Mouse (Mus musculus): ENCODE measurements around the gene Etv5.

Etv5 gene

GRCm38 (mm10) chr16:22439499-22440177 is at the start of gene Etv5:
TSS of gene Etv5 (minus strand) at chr16:22439719.
- DNase-seq (ENCODE audit: low spot score), result peak; percentile 99

- DNase-seq (ENCODE audit: low spot score), result no peak
Observed at GRCm38 (mm10) chr16:22483900-22484299, 44.4 kb upstream of the Etv5 start.

GRCm38 (mm10) chr16:22479322-22479721 is 39.8 kb upstream of the Etv5 start:
- no peak for DNase-seq (ENCODE audit: low spot score)

- no peak for DNase-seq (ENCODE audit: low spot score)
Observed at GRCm38 (mm10) chr16:22471728-22472127, 32.2 kb upstream of the Etv5 start.

GRCm38 (mm10) chr16:22469385-22469784 is 29.9 kb upstream of the Etv5 start:
- no peak for DNase-seq (ENCODE audit: low spot score)

- no peak for DNase-seq (ENCODE audit: low spot score)
Observed at GRCm38 (mm10) chr16:22467111-22467510, 27.6 kb upstream of the Etv5 start.

GRCm38 (mm10) chr16:22466381-22466780 is 26.9 kb upstream of the Etv5 start:
- DNase-seq (ENCODE audit: low spot score), result peak; percentile 90

GRCm38 (mm10) chr16:22462220-22462619 is 22.7 kb upstream of the Etv5 start:
- DNase-seq (ENCODE audit: low spot score), result no peak

- DNase-seq (ENCODE audit: low spot score), result peak; percentile 58
Observed at GRCm38 (mm10) chr16:22461728-22462127, 22.2 kb upstream of the Etv5 start.

GRCm38 (mm10) chr16:22460960-22461359 is 21.4 kb upstream of the Etv5 start:
- DNase-seq (ENCODE audit: low spot score), result no peak

GRCm38 (mm10) chr16:22452082-22452481 is 12.6 kb upstream of the Etv5 start:
- no peak for DNase-seq (ENCODE audit: low spot score)

GRCm38 (mm10) chr16:22448093-22448492 is 8.6 kb upstream of the Etv5 start:
- DNase-seq (ENCODE audit: low spot score), result no peak

GRCm38 (mm10) chr16:22444786-22445185 is 5.3 kb upstream of the Etv5 start:
- DNase-seq (ENCODE audit: low spot score), result no peak

GRCm38 (mm10) chr16:22442202-22442601 is 2.7 kb upstream of the Etv5 start:
- DNase-seq (ENCODE audit: low spot score), result no peak

- no peak for DNase-seq (ENCODE audit: low spot score)
Observed at GRCm38 (mm10) chr16:22441317-22441716, 1.8 kb upstream of the Etv5 start.

- DNase-seq (ENCODE audit: low spot score), result peak; percentile 10
Observed at GRCm38 (mm10) chr16:22440269-22440668, 750 bp upstream of the Etv5 start.

- peak; percentile 28 for DNase-seq (ENCODE audit: low spot score)
Observed at GRCm38 (mm10) chr16:22438441-22439373, 812 bp downstream of the Etv5 start.

- no peak for DNase-seq (ENCODE audit: low spot score)
Observed at GRCm38 (mm10) chr16:22436106-22436505, 3.4 kb downstream of the Etv5 start.

GRCm38 (mm10) chr16:22434530-22434929 is 5.0 kb downstream of the Etv5 start:
- DNase-seq (ENCODE audit: low spot score), result no peak

- no peak for DNase-seq (ENCODE audit: low spot score)
Observed at GRCm38 (mm10) chr16:22433944-22434343, 5.6 kb downstream of the Etv5 start.

GRCm38 (mm10) chr16:22431773-22432172 is 7.7 kb downstream of the Etv5 start:
- peak; percentile 15 for DNase-seq (ENCODE audit: low spot score)

- no peak for DNase-seq (ENCODE audit: low spot score)
Observed at GRCm38 (mm10) chr16:22431335-22431734, 8.2 kb downstream of the Etv5 start.
